Mouse (Mus musculus) olfactory bulb, adult 2 months (tissue): ENCODE measurements at regions not wholly inside any gene's neighbourhood (a gene's known extent, or its start where the extent isn't known, plus 50 kb on each side); places are given as distances from the start of the nearest gene placed in this dataset.

Experiments used
- CTCF ChIP-seq: fragments of 200-500 bp; IDR thresholded peaks from 2 replicates; pipeline ENCODE4 v1.5.1; 2012; ENCODE audit warnings: low read depth, mild to moderate bottlenecking, low read length, moderate library complexity; ENCODE audit not compliant: insufficient read depth
- POLR2A ChIP-seq: fragments of 200-500 bp; IDR thresholded peaks from 2 replicates; pipeline ENCODE4 v1.6.1; 2012; ENCODE audit warnings: mild to moderate bottlenecking, low read depth, low read length, moderate library complexity; ENCODE audit not compliant: insufficient read depth

DNA sequence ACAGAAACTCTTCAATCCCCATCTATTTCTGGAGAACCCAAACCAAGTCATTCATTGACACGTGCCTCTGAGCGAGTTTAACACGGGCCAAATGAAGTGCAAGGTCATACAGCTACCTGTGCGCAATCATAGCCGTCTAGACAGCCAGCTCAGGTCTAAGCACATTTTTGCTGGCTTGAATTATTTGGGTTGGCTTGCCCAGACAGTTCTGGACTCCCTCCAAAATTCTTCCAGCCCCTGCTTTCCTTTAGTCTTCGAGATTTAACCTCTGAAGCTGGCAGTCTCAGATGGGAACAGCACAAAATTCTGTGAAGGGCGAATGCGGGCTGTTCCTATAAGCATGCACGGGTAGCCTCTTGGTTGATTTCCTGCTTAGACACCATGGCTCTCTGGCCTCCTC, 347.1 kb downstream of the 1500009L16Rik start:
- TF ChIP-seq CTCF (no peak), POLR2A (no peak)
